Mouse (Mus musculus) kidney, embryonic 15.5 days (tissue): ENCODE measurements around the gene Sfmbt2. TPM values are rescaled to one million over a fixed set of nuclear protein-coding genes. Genes with fewer than 3 reads are reported as not detected.
"Not testable (repeated sequence)": the region's sequence is repeated elsewhere in the genome, so short reads cannot be mapped to it uniquely, and the experiment has no call there.

Experiments
- ATAC-seq: fragments of 200-750 bp; cut with Nextera tagmentation; replicated peaks from 2 replicates; pipeline ENCODE4 v1.8.0; 2017; ENCODE audit warnings: moderate TSS enrichment; ENCODE audit not compliant: low FRiP score
- H3K27ac ChIP-seq: fragments of 300-500 bp; sonication (generic); 2 replicates; pipeline ENCODE4 v1.5.1; 2015; ENCODE audit warnings: mild to moderate bottlenecking, inconsistent platforms
- H3K27me3 ChIP-seq: fragments of 300-500 bp; sonication (generic); 2 replicates; pipeline ENCODE4 v1.6.1; 2015; ENCODE audit warnings: inconsistent platforms
- H3K36me3 ChIP-seq: fragments of 300-500 bp; sonication (generic); 2 replicates; pipeline ENCODE4 v1.6.1; 2015; ENCODE audit warnings: inconsistent platforms
- H3K4me1 ChIP-seq: fragments of 300-500 bp; sonication (generic); 2 replicates; pipeline ENCODE4 v1.6.1; 2015; ENCODE audit warnings: inconsistent platforms
- H3K4me2 ChIP-seq: fragments of 300-500 bp; sonication (generic); 2 replicates; pipeline ENCODE4 v1.6.1; 2015; ENCODE audit warnings: moderate library complexity, mild to moderate bottlenecking, inconsistent platforms
- H3K4me3 ChIP-seq: fragments of 300-500 bp; sonication (generic); replicated peaks from 2 replicates; pipeline ENCODE4 v1.5.1; 2015; ENCODE audit warnings: mild to moderate bottlenecking, inconsistent platforms
- H3K9ac ChIP-seq: fragments of 300-500 bp; sonication (generic); 2 replicates; pipeline ENCODE4 v1.6.1; 2015; ENCODE audit warnings: mild to moderate bottlenecking, inconsistent platforms
- H3K9me3 ChIP-seq: fragments of 300-500 bp; sonication (generic); replicated peaks from 2 replicates; pipeline ENCODE4 v1.6.1; 2016; ENCODE audit warnings: inconsistent platforms
- WGBS: fragments of 180-500 bp; shearing (Covaris S2); methylation state at CpG from one replicate; pipeline ENCODE4 v1.1.7; 2015; ENCODE audit warnings: mixed read lengths; 5-methylcytosine and 5-hydroxymethylcytosine counted together
- polyA plus RNA-seq: library from polyadenylated mRNA; unstranded; fragments of >200 nt; fragmentation: Nextera tagmentation; extraction: Ambion mirVana; gene quantifications from 2 replicates; pipeline ENCODE4 v1.2.1, GENCODE M21; 2015

Gene Sfmbt2
- 1.7 and 2.0 TPM in 2 replicates for polyA plus RNA-seq

DNA sequence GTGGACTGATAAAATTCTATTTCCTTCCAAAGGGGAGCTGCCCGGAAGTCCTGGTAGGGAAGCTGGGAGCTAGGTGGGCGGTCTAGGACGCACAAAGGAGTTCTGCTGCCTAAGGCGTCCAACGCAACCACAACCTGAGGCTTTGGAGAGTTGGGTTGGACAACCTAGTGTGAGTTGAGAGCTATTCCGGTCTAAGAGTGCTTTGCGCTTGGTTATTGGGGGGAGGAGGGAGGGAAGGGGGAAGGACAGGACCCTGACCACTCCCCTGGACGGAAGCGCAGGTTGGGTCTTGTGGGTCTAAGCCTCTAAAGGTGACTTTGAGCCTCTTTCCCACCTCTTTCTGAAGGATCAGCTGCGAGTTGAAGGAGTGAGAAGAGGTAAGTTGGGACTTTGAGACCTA lies at the start of gene Sfmbt2:
TSS of gene Sfmbt2 (plus strand) at position 335 of the 400 bp plus-strand sequence.
- no peak for ATAC-seq
- no peaks in the 10 kb centered on the region for H3K9me3 ChIP-seq
- H3K4me3 ChIP-seq, result peak within 1 kb of the TSS; percentile 53; the same call in 1 of the 2 replicates
- H3K27ac ChIP-seq, result no peak within 1 kb of the TSS
- H3K27me3 ChIP-seq, result peaks cover 76% of the 10 kb centered on the region
- H3K4me2 ChIP-seq, result peak within 1 kb of the TSS; percentile 97
- peaks cover 28% of the 10 kb centered on the region for H3K4me1 ChIP-seq
- no peak within 1 kb of the TSS for H3K9ac ChIP-seq
- under 1% methylated on average over 10 of the region's 10 CpGs for WGBS
- no peaks in the 10 kb centered on the region for H3K36me3 ChIP-seq

DNA sequence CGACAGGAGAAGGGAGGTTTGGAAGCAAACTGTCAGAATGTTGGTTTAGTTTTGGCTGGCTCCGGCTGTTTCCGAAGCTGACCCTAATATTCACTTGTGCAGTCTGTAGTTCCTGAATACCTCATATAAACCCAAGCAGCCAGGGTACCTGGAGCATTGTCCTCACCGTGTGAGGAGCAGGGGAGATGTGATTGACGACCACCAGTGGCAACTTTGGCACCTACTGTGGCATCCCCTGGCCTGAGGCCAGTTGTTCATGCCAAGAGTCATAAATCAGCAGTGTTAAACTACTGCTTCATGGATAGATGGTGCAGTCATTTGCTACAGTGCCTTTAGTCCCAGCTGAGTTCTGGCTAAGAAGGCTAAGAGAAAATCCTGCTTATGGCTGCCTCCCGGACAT lies 49.2 kb upstream of the Sfmbt2 start:
- H3K36me3 ChIP-seq, result no peaks in the 10 kb centered on the region
- no peak overlapping the region for H3K9ac ChIP-seq
- ATAC-seq, result no peak
- H3K4me3 ChIP-seq, result no peak overlapping the region
- WGBS, result 27% methylated on average over 6 of the region's 6 CpGs
- H3K4me2 ChIP-seq, result no peak overlapping the region
- H3K27me3 ChIP-seq, result no peaks in the 10 kb centered on the region
- H3K4me1 ChIP-seq, result no peaks in the 10 kb centered on the region
- H3K9me3 ChIP-seq, result no peaks in the 10 kb centered on the region
- no peak overlapping the region for H3K27ac ChIP-seq

DNA sequence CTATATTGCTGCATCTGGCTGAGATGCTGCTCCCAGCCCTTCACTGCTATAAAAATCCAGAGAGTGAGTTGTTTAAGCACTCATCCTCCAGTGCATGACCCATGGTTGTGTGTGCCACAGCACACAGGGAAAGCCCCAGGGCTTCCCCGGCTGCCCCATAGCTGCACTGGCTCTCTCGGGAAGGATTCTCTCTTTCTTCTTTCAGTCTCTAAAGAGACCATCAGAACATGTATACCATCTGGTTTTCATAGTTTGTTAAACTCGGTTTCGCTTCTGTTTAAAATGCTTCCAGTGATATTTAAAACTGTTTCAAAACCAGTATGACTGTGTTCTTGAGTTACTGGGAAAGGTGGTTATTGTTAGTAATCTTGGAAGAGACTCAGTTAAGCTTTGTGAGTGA lies 47.1 kb upstream of the Sfmbt2 start:
- H3K27ac ChIP-seq, result no peak overlapping the region
- no peak overlapping the region for H3K4me2 ChIP-seq
- H3K9me3 ChIP-seq, result no peaks in the 10 kb centered on the region
- H3K9ac ChIP-seq, result no peak overlapping the region
- H3K36me3 ChIP-seq, result no peaks in the 10 kb centered on the region
- H3K4me1 ChIP-seq, result no peaks in the 10 kb centered on the region
- ATAC-seq, result no peak
- H3K27me3 ChIP-seq, result no peaks in the 10 kb centered on the region
- 83% methylated on average over 4 of the region's 4 CpGs for WGBS
- H3K4me3 ChIP-seq, result no peak overlapping the region

DNA sequence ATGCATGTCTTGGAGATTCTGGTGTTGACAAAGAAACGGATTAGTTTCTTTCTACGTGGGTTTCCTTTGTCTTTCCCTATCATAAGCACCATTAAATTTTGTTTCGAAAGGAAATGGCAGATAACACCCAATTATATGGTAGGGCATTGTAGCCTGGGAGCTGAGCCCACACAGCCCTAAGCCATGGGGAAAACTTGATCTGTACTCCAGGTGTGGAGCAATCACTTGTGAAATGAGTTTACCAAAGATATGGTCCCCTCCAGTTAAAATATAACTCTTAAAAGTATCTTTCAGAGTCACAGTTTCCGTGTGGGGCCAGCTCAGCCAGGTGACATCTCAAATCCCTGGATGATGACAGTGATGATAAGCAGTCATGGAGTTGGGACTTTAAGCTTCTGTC lies 45.3 kb upstream of the Sfmbt2 start:
- ATAC-seq, result no peak
- 68% methylated on average over 4 of the region's 4 CpGs for WGBS

DNA sequence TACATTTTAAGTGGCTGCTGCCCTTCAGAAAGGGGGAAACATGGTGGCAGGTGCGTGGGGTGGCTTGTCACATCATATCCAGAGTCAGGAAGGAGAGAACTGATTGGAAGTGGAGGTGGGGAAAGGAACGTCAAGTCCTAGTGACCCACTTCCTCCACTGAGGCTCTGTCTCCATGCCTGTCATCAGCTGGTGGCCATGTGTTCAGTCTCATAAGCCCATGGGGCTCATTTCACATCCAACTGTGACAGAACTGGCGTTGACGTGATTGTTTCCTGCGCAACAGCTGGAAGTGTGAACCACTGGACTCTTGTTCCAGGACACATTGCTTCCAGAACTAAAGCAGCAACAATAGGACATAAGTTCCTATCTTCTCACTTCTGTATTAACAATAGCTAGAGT lies 40.1 kb upstream of the Sfmbt2 start:
- Histone ChIP-seq H3K4me3 (no peak overlapping the region), H3K9me3 (no peaks in the 10 kb centered on the region), H3K9ac (no peak overlapping the region), H3K27me3 (peaks cover 16% of the 10 kb centered on the region), H3K36me3 (no peaks in the 10 kb centered on the region), H3K4me2 (no peak overlapping the region), H3K4me1 (no peaks in the 10 kb centered on the region), H3K27ac (no peak overlapping the region)
- no peak for ATAC-seq
- 70% methylated on average over 5 of the region's 5 CpGs for WGBS

More for the DNA sequence above, 45.3 kb upstream of the Sfmbt2 start:
- no peaks in the 10 kb centered on the region for H3K4me1 ChIP-seq
- no peaks in the 10 kb centered on the region for H3K9me3 ChIP-seq
- no peaks in the 10 kb centered on the region for H3K36me3 ChIP-seq
- no peak overlapping the region for H3K27ac ChIP-seq
- H3K4me2 ChIP-seq, result no peak overlapping the region
- H3K4me3 ChIP-seq, result no peak overlapping the region
- no peaks in the 10 kb centered on the region for H3K27me3 ChIP-seq
- H3K9ac ChIP-seq, result no peak overlapping the region

DNA sequence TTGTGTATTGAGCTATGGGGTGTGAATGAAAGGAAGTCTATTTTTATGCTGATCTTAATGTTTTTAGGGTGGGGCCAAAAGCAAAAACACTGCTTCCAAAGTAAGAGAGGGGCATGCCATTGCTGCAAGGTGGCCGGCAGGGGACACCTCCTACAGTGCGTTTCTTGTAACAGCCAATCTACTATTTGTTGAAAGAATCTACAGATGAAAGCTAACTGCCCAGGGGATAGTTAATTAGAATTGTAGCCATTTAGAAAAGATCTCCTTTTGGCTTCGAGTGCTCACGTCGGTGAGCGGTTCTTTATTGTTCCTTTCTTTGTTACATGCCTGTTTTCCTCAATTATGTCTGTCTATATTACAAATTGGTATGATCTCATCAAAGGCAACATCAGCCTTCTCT lies 36.0 kb upstream of the Sfmbt2 start:
- Histone ChIP-seq H3K27me3 (peaks cover 17% of the 10 kb centered on the region), H3K4me3 (no peak overlapping the region), H3K9ac (no peak overlapping the region), H3K4me1 (no peaks in the 10 kb centered on the region), H3K9me3 (no peaks in the 10 kb centered on the region), H3K27ac (no peak overlapping the region), H3K4me2 (no peak overlapping the region), H3K36me3 (no peaks in the 10 kb centered on the region)
- no peak for ATAC-seq
- 18% methylated on average over 6 of the region's 6 CpGs for WGBS

DNA sequence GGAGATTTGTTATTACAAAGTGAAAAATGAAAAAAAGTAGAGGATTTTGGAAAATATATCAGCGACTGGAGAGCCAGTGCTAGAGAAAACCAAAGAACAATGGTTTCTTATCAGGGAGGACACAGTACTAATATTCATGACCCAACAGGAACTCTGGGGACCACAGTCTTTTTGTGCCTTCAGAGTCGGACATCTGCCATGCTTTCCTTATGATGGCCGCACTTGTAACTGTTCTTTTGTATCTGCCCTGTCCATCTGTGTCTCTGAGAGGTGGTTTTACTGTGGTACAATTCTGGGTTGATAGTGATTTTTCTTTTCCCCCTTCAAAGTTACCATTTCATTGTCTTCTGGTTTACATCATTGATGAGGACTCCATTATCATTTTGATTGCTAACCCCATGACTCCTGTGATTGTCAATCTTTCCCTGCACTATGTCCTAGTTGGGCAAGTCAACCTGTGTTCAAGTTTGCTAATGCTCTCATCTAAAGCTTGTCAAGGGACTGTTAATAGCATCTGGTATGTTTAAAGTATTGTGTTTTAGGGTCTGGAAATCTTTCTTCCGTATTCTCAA lies 35.2 kb upstream of the Sfmbt2 start:
- Histone ChIP-seq H3K36me3 (no peaks in the 10 kb centered on the region), H3K9ac (no peak overlapping the region), H3K4me1 (0 out of 2 replicates have a peak, but pooled peaks cover under 1% of the 10 kb centered on the region), H3K4me2 (no peak overlapping the region), H3K27me3 (peaks cover 17% of the 10 kb centered on the region), H3K4me3 (no peak overlapping the region), H3K27ac (no peak overlapping the region), H3K9me3 (no peaks in the 10 kb centered on the region)
- 64% methylated on average over 4 of the region's 4 CpGs for WGBS
- no peak for ATAC-seq

DNA sequence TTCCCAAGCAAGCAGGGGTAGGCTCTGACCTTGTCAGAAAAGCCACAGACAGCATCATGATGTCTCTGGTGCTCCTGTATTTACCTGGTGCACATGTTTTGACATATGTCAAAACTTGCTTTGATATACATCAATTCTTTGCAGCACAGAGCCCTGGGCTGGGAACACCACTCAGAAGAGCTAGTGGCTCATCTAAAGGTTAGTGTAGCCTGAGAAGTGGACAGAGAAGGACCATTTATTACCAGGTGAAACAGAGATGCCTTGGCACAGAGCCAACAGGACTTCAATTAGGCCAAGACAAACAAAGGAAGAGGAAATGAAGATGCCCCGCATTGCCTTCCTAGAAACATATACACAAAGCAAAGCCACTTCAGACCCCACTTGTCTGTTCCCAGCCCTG lies 30.3 kb upstream of the Sfmbt2 start:
- 0 out of 2 replicates have a peak, but pooled peaks cover 4% of the 10 kb centered on the region for H3K4me1 ChIP-seq
- no peak overlapping the region for H3K4me3 ChIP-seq
- no peak overlapping the region for H3K9ac ChIP-seq
- WGBS, result 45% methylated on average over 1 of the region's 1 CpGs
- H3K36me3 ChIP-seq, result no peaks in the 10 kb centered on the region
- ATAC-seq, result peak; percentile 58
- no peak overlapping the region for H3K27ac ChIP-seq
- H3K9me3 ChIP-seq, result no peaks in the 10 kb centered on the region
- H3K4me2 ChIP-seq, result no peak overlapping the region
- H3K27me3 ChIP-seq, result peaks cover 3% of the 10 kb centered on the region; the same call in 1 of the 2 replicates

DNA sequence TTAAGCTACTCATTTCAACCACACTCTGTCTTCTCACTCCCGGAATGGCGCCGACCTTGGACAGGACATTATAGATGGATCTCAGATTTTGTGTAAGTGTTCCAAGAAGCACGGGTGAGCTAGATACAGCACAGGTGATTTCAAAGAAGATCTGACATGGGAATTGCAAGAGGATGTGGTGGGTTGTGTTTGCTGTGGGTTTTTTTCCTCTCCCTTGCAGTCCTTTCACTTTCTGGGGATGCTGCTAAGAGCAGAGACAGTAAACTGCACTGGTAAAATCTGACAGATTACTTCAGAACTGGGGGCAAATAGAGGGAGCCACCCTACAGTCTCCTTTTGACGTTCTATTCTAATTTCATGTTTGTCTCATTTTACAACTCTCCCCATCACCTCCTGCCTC lies 26.8 kb upstream of the Sfmbt2 start:
- no peaks in the 10 kb centered on the region for H3K36me3 ChIP-seq
- H3K27me3 ChIP-seq, result no peaks in the 10 kb centered on the region
- no peak overlapping the region for H3K4me2 ChIP-seq
- no peak overlapping the region for H3K27ac ChIP-seq
- no peak for ATAC-seq
- H3K4me1 ChIP-seq, result 0 out of 2 replicates have a peak, but pooled peaks cover 4% of the 10 kb centered on the region
- H3K9ac ChIP-seq, result no peak overlapping the region
- WGBS, result 74% methylated on average over 5 of the region's 5 CpGs
- H3K9me3 ChIP-seq, result no peaks in the 10 kb centered on the region
- H3K4me3 ChIP-seq, result no peak overlapping the region

DNA sequence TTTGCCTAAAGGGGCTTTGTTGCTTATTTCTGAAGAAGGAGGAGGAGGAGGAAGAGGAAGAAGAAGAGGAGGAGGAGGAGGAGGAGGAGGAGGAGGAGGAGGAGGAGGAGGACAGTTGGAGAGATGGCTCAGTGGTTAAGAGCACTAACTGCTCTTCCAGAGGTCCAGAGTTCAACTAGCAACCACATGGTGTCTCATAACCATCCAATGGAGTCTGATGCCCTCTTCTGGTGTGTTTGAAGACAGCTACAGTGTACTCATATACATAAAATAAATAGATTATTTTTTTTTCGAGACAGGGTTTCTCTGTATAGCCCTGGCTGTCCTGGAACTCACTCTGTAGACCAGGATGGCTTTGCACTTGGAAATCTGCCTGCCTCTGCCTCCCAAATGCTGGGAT lies 26.2 kb upstream of the Sfmbt2 start:
- WGBS, result 94% methylated on average over 1 of the region's 1 CpGs
- H3K4me3 ChIP-seq, H3K9ac ChIP-seq, H3K9me3 ChIP-seq, H3K4me2 ChIP-seq, H3K4me1 ChIP-seq, ATAC-seq, H3K27me3 ChIP-seq, H3K27ac ChIP-seq, H3K36me3 ChIP-seq: not testable (repeated sequence)

DNA sequence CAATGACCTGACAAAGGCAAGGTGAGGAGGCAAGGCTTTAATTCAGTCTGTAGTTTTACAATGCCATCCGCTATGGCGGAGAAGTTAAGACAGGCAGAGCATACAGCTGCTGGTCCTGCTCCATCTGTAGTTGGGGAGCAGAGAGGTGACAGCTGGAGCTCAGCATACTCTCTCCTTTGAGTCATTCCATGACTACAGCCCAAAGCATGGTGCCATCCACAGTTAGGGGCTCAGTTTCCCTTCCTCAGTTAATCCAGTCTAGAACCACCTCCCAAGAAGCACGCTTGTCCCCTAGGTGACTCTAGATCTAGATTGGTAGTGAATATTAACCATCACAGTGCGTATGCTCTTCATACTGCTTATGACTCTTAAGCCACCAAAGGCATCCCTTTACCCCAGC lies 23.1 kb upstream of the Sfmbt2 start:
- WGBS, result 88% methylated on average over 4 of the region's 4 CpGs
- Histone ChIP-seq H3K27ac (no peak overlapping the region), H3K9me3 (no peaks in the 10 kb centered on the region)

DNA sequence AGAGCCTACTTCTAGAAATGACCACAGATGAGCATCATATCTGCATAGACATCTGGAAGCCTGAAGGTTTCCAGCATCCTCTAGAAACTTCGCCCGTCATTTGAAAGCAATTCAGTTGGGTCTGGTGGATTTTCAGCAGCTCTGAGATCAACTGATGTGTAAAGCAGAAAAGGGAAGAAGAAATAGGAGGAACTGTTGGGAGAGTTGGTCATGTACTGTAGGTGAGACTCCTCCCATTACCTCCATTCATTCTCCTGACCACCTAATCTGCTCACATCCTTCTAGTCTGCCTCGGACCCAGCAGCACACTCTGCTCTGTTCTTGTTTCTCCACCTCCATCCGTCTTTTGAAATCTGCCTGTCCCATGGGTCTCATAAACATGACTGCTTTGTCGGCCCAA lies 22.3 kb upstream of the Sfmbt2 start:
- Histone ChIP-seq H3K36me3 (no peaks in the 10 kb centered on the region), H3K27ac (no peak overlapping the region), H3K27me3 (no peaks in the 10 kb centered on the region), H3K4me2 (no peak overlapping the region), H3K9ac (no peak overlapping the region), H3K4me3 (no peak overlapping the region), H3K4me1 (peaks cover 6% of the 10 kb centered on the region; the same call in 1 of the 2 replicates), H3K9me3 (no peaks in the 10 kb centered on the region)
- ATAC-seq, result no peak
- 63% methylated on average over 5 of the region's 5 CpGs for WGBS

More for the DNA sequence above, 23.1 kb upstream of the Sfmbt2 start:
- ATAC-seq, result no peak
- Histone ChIP-seq H3K4me2 (no peak overlapping the region), H3K9ac (no peak overlapping the region), H3K36me3 (no peaks in the 10 kb centered on the region), H3K27me3 (no peaks in the 10 kb centered on the region), H3K4me1 (peaks cover 6% of the 10 kb centered on the region; the same call in 1 of the 2 replicates), H3K4me3 (no peak overlapping the region)

DNA sequence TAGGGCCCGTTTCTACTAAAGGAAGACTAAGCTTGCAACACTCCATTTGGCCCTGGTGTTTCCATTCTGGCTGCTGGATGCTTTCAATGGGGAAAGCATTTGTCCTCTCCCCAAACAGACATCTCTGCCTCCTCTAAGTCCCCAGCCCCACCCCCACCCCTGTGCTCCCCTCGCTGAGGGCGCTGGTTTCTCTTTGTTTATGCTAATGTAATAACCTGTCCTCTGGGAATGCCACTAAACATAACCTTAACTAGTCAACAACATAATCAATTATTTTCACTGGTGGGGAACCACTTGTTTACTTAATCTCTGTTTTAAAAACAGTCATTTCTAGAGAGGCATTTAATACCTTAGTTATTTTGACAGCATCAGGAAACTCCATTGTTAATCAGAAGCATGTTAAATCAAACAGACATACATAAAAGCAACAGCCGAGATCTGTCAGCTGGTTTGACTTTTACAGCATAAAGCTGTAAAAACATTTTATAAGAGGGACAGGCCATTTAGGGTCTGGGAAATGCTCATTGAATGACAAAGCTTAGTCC lies 20.0 kb upstream of the Sfmbt2 start:
- Histone ChIP-seq H3K36me3 (no peaks in the 10 kb centered on the region), H3K9me3 (no peaks in the 10 kb centered on the region), H3K4me2 (no peak overlapping the region), H3K27me3 (0 out of 2 replicates have a peak, but pooled peaks cover 5% of the 10 kb centered on the region), H3K4me1 (peaks cover 6% of the 10 kb centered on the region; the same call in 1 of the 2 replicates), H3K27ac (no peak overlapping the region), H3K9ac (no peak overlapping the region), H3K4me3 (no peak overlapping the region)
- 2% methylated on average over 4 of the region's 4 CpGs for WGBS
- peak; percentile 70 for ATAC-seq
